Mouse (Mus musculus): Measurements from ENCODE around the gene Atp6v1g1.
A peak's percentile ranks its signal among the peaks of the same experiment; 100 is the strongest.

Gene Atp6v1g1

DNA sequence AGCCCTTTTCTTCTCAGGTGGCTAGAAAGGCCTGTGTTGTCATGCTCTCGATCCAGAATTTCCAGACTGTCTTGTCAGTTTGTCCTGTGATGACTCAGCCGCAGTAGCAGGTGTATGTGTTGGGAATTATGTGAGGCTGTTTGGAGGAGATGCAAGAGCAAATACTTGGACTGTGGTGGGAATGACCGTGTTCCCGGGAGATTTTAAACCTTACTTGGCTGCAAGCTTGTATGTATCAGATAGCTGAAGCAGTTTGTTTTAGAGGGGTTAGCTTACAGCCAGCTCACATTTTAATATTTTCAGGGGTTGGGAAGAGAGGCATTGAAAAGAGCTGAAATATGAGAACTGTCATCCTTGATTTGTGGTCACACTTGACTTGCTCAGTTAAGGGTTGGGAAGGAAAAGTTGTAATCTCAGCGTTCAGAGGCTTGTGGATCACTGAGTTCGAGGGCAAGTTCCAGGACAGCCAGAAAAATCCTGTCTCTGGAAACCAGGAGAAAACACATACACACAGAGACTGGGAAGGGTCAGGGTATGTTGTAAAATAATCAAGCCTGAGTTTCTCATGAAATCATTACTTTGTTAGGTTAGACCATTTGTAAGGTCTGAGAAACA is 2.0 kb downstream of the Atp6v1g1 start:
- DNase-seq (ENCODE audit: extremely low spot score), result no peak

DNA sequence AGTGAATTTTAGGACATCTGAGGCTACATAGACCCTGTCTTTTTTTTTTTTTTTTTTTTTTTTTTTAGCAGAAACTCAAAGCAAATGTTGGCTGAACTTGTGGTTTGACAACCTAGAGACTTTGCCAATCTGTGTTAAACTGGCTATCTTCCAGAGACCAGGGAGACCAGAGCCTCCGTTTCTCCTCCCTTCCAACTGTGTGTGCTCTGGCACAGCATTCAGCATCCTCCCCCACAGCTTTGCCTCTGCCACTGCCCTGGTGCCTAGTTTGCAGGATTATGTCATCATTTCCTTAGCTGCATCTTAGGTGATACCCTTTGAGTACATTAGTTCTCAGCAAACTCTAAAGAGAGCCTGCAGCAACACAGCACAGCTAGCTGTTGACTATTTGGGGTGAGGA is 3.2 kb downstream of the Atp6v1g1 start:
- DNase-seq (ENCODE audit: extremely low spot score), result no peak

DNA sequence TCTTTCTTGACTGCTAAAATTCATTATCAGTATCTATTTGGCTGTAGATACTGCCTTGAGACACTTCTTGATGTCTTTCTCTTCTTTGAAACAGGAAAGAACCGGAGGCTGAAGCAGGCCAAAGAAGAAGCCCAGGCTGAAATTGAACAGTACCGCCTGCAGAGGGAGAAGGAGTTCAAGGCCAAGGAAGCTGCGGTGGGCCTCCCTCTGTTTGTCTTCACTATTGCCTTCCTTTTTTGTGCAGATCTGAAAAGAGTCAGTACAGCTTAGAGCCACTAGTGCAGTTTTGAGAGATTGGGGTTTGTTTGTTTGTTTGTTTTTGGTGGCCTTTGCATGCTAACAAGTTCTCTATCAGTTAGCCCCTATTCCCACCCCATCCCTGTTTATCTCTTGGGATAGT is 3.9 kb downstream of the Atp6v1g1 start:
- no peak for DNase-seq (ENCODE audit: extremely low spot score)

DNA sequence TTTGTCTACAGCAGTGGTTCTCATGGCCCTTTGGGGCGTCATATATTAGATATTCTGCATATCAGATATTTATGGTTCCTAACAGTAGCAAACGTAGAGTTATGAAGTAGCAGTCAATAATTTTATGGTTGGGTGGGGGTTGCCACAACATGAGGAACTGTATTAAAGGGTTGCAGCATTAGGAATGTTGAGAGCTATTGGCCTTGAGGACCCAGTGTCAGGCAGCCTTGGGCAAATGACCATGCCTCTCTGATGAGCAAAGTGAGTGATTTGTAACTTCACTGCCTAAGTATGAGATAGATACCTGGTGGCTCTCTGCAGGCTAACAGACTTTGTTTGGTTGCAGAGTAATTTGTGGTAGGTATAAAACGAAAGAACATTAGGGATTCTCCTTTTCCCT is 6.3 kb downstream of the Atp6v1g1 start:
- no peak for DNase-seq (ENCODE audit: extremely low spot score)

DNA sequence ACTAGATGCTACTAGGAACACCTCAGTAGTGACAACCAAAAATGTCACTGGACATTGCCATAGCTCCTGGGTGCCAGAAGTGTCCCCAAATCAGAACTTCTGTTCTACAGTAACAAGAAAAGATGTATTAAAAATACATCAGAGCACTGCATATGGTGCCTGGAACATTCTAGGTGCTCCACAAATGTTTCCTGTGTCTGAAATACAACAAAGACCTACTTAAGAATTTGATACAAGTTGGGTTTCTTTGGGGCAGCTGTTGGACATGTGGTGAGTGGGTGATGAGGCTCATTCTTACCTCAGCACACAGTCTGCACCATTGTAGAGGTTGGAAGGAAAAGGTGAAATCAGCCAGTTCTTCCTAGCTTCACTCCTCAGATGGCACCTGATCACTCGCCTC is 8.3 kb downstream of the Atp6v1g1 start:
- no peak for DNase-seq (ENCODE audit: extremely low spot score)

DNA sequence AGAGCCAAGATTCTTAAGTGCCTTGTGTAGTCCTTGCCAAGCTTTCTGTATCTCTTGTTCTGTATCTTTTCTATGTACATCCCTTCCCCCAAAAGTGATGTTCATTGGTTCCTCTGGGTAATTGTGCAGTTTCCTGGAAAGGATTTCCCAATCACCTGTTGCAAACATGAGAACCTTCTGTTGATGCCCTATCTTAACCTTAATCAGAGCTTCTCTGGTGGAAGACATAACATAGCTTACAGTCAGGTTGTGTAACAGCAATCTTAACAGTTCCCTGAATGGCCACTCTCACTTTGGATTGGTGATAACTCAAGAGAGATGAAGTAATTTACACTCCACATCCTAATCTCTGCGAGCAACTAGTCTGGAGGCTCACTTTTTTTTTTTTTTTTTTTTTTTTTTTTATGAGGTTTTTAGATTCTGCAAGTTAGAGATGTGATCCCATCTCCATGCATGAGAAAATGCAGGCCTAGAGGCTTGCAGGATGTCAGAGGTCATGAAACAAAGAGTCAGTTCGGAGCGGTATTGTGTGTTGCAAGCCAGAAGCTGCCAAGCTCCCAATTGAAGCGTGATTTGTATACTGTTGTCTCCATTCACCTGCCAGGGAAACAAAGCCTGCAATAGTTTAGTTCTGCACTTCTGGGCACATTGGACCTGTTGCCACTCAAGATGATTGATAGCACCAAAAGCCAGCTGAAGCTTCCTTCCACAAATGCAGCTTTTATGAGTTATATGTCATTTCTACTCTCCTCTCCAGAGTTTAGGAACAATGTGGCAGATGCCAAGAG is 9.4 kb downstream of the Atp6v1g1 start:
- DNase-seq (ENCODE audit: extremely low spot score), result peak; percentile 38

DNA sequence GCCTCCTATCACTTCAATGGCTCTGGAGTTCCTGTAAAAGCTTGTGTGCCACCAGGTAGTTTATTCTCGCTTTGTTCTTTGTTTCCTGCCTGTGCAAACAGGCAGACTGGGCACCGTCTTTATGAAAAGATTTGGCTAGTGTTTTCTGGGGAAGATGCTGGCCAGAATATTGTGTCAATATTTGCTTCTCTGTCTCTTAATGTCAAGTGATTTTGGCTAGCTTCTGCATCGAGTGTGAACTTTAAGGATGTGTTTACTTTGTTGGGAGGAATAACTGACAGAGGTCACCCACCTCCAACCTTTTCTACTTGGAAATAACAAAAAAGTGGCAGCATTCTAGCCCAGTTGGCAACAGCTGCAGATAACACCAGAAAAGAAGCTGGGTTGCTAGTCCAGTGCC is 10.0 kb downstream of the Atp6v1g1 start:
- DNase-seq (ENCODE audit: extremely low spot score), result no peak

DNA sequence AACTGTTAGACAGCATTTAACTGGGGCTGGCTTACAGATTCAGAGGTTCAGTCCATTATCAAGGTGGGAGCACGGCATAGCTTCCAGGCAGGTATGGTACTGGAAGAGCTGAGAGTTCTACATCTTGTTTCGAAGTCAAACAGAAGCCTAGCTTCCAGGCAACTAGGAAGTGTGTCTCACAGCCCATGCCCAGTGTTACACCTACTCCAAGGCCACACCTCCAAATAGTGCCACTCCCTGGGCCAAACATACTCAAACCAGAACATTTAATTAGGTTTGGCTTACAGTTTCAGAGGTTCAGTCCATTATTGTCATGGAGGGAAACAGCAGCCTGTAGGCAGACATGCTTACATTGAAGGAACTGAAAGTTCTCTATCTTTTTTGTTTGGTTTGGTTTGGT is 10.5 kb downstream of the Atp6v1g1 start:
- DNase-seq (ENCODE audit: extremely low spot score), result no peak

DNA sequence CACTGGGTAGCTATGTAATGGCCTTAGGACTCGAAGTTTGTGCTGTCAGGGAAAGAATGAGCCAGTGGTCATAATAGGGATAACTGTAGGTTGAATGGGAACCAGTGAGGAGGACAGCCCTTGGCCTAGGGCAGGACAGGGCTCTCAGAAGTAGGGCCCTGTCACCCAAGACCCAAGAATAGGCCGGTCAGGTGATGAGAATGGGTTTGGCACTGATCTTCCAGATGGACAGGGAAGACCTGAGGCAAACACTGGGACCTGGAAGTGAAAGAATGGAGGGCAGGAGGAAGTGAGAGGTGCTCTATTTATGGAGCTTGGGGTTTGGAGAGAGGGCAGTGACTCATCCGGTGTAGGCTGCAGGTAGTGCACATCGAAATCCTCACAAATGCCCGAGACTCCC is 12.1 kb downstream of the Atp6v1g1 start:
- no peak for DNase-seq (ENCODE audit: extremely low spot score)

DNA sequence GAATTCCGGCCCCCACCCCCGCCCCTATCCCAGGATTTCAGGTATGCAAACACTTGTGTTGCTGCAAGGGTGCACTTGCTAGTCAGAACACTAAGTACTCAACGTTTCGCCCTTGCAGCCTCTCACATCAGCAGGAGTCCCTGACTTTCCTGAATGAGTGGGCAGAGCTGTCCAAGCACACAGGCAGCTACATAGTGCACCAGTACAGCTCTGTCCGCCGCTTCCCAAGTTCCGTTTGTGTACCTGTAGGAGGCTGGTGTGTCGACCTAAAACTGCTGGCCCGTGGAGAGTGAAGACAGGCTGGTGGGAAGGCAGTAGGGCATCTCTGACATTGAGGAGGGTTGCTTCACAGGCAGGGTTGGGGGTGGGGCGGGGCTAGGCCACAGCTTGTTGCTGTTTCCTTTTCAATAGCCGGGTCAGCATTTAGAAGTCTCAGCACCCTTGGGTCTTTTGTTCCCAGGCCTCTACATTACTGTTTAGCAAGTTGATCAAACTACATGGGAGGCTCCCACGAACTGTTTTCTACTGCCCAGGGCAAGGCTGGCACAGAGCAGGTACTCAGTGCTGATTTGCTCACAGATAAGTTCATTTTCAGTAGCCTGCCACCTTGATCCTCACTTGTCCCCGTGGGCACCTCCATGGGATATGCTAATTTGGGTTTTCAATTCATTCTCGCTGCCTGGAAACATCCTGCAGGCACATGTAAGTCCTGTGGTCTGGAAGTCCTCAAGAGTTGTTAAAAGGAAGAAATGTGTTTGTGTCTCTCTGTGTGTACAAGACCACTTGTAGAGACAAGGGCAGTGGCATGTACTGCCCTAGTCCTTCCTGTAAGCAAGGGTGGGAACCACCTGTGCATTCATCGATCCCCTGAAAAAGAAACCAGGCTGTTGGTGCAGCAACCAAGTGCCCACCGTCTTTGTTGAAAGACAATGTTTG is 12.8 kb downstream of the Atp6v1g1 start:
- peak; percentile 30 for DNase-seq (ENCODE audit: extremely low spot score)

DNA sequence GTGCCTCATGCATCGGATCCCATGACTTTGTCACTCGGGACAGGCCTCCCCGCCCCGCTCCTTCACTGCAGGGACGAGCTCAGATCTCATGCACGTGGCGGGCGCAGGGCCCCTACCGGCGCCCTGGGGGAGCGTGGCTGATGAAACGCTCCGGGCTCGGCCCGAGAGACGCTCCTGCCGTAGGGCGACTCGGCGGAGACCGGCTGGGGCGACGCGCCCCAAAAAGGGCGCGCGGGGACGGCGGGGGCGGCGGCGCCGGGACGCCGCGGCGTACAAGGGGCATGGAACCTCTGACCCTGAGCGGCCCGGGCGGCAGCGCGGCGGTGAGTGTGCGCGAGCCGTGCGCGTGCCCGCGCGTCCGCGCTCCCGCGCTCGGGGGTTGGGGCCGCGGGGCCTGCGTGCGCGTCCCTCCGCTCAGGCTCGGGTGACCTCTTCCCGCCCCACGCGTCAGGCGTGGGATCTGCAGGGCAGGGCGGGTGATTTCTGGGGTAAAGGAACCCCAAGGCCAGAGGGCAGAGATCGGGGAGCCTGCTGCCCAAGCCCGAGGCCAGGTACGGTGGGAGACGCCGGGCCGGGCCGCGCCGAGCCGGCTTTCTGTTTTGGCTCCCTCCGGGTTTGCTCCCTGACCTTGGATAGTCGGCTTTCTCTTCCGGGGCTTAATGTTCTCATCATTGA is 14.0 kb downstream of the Atp6v1g1 start, which contains the start of gene Tmem268:
TSS of gene Tmem268 (plus strand) at position 375 of the 675 bp plus-strand sequence.
- DNase-seq (ENCODE audit: extremely low spot score), result peak; percentile 86

DNA sequence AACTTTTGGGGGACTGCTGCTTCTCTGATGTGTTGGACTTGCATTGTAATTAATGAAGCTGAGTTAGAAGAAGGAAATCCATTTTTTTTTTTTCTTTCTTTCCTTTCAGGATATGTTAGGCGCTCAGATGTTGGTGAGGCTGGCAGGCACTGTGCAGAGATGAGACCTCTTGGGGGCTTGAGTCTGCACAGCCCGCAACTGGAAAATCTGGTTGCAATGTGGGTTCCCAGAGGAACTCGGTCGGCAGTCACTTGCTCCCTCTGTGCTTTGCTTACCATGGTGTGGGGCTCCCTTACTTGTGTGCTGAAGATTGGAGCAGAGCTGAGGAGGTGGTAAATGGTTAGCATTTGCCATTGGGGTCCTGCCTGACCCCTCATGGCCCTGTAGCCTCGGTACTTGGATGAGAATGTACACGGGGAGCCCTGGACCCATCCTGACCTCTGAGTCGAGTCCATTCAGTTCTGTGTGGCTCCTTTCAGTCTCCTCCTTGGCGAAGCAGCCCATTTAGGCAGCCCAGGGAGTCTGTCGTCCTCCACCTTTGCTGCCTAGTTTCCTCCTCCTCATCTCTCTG is 14.6 kb downstream of the Atp6v1g1 start:
- DNase-seq (ENCODE audit: extremely low spot score), result no peak

DNA sequence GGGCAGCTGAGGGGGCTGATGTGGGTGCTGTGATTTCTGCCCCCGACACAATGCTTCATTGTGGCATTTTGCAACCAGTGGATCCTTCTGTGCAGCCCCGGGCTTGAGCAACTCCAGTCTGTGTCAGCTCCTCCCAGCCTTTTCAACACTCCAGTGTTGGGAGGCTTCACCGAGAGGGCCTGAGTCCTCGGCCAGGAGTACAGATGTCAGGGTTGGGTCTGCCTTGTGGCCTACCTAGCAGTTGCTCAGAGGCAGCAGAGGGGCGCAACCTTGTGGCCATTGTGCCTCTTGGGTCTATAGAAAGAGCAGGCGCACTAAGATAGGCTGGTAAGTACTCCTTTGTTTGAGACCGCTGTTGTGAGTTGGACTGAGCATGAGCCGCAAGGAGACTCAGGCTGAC is 15.5 kb downstream of the Atp6v1g1 start:
- no peak for DNase-seq (ENCODE audit: extremely low spot score)

DNA sequence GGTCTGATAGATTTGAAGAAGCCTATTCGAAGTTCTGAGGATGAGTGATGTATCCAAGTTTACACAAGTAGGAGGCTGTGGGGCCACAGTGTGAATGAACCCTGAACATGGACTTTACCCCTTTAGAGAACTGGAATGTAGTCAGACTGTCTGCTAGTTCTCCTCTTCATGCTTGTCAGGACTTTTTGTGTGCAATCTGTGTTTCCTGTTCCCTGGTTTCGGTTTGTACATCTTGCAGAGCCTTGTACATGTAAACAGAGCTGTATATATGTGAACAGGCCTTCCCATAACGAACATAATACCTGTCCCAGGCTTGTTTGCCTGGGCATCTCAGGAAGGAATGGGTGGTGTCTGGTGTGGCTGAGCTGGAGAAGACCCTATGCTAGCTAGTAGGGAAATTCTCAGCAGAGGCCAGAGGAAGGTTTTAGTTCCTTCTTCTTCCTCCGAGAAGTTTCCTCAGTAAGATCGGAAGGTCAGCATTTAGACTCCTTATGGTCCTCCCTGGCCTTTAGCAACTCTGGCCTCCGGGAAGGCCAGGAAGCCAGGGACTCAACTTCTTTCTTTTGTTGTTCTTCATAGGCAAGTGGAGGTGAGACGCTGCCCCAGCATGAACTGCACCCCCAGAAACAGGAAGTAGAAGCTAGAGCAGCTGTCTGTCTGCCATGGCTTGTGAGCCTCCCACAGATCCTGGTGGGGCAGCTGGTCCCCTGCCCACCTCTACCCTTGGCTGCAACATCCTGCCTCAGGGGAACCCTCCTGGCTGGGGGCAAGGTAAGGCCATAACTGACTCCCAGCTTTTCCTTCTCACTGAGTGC is 17.5 kb downstream of the Atp6v1g1 start:
- DNase-seq (ENCODE audit: extremely low spot score), result no peak

DNA sequence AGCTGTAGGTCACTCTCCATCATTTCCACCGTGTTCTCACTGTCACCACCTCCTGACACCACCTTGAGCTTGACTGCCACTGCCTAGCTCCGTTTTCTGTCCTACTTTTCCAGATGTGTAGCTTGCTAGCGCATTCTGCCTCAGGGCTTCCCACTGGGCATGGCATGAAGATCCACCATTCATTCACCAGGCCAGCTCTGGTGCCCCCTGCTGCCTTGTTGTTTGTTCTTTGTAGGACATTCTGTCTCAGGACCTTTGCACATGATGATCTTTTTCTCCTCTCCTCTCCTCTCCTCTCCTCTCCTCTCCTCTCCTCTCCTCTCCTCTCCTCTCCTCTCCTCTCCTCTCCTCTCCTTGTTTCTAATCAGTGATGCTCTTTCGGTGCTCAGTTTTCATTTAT is 18.2 kb downstream of the Atp6v1g1 start:
- no peak for DNase-seq (ENCODE audit: extremely low spot score)

DNA sequence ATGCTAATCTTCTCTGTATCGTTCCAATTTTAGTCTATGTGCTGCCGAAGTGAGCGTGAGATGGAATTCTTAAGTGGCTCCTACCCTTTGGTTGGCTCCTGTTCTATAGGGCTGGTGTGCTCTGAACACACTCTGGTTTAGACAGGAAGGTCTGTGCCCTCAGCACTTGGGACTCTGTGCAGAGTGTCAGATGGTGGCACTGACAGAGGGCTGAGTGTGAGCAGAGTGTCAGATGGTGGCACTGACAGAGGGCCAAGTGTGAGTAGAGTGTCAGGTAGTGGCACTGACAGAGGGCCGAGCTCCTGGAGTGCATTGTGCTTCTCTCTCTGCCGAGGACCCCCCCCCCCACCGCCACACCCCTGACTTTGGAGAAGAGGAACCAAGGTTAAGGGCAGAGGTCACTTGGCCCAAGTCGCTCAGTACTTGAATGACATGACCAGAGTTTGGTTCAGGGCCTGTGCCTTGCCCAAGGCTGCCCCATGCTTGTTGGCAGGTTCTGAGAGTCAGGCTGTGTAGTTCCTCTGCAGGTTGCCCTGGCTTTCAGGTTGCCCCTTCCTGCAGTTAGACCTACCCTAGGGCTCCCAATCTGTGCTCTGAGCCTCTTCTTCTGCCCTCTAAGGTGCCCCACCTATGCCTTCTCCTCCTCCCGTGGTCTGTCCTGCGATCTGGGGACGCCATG is 23.3 kb downstream of the Atp6v1g1 start:
- no peak for DNase-seq (ENCODE audit: extremely low spot score)

DNA sequence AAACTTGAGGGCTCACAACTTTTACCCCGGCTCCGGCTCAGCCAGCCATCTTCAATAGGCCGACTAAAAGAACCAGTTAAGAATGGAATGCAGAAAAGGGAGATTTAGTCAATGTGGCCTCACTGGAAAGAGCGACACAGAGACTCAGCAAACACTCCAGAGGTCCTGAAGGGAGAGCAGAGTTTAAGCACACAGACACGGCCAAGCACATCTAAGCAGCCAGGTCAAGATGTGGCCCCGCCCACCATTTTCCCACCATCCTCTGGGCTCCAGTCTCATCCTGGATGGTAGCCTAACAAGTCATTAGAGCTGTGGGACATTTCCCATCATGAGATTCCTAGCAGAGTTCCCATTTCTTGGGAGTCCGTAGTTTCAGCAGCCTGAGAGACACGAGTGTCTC is 24.8 kb downstream of the Atp6v1g1 start:
- no peak for DNase-seq (ENCODE audit: extremely low spot score)

DNA sequence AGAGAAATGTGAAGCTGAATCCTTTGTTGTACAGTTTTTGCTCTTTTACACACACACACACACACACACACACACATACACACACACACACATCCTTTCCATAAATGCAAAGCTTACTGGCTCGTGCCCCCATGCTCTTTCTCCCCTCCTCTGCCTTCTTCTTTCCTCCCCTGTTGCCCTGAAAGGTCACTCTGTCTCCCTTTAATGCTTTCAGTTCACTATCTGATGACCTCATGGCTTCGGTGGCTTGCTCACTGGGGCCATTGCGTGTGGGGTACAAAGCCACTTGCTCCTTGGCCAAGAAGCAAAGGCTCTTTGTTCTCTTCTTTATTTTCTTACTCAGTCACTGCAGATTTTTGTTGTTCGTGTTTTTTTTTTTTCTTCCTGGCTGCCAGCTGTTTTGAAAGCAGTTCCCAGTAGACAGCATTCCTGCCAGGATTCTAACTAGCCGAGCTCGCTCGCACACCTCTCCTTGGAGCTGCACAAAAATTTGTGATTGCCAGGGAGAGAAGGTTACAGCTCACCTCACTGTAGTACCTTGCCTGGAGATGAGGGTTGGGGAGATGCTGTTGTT is 25.7 kb downstream of the Atp6v1g1 start:
- DNase-seq (ENCODE audit: extremely low spot score), result no peak

DNA sequence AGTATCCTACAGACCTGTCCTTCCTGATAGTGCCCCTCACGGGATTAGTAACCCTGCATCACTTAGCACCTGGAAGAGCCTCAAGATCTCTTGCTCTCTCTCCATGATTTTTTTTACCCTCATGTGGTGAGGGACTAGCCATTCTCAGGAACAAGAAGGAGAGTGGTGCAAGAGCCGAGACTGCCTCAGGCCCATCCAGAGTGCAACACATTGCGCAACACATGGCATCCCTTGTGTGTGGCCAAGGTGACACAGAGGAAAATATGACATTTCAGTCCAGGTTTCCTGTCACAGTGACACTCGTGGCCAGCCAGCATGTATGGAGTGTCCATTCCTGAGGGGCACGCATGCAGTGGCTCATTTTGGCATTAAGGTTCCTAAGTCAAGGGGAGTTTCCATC is 28.0 kb downstream of the Atp6v1g1 start:
- DNase-seq (ENCODE audit: extremely low spot score), result no peak

DNA sequence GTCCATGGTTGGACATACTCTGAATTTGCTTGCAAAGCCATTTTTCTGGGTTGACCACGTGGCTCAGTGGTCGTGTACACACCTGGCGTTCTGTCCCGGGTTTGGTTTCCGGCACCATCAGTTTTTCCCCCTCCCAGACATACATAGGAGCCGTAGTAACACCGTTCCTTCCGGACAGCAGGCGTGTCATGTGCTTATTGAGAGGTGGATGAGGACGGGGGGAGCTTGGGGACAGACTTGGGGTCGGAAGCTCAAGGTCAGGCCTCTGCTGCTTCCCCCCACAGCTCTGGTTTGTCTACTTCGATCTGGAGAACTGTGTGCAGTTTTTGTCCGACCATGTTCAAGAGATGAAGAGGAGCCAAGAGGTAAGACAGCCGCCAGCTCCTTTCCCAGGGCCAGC is 35.1 kb downstream of the Atp6v1g1 start:
- DNase-seq (ENCODE audit: extremely low spot score), result no peak
